Mouse (Mus musculus) kidney, embryonic 14.5 days (tissue): Measurements from ENCODE around the gene Ctnnd2. TPM values are rescaled to one million over a fixed set of nuclear protein-coding genes. Genes with fewer than 3 reads are reported as not detected.

Experiments
- ATAC-seq: fragments of 200-750 bp; cut with Nextera tagmentation; 2 replicates; pipeline ENCODE4 v1.8.0; 2017; ENCODE audit warnings: moderate number of reproducible peaks, mild to moderate bottlenecking, moderate TSS enrichment, moderate library complexity; ENCODE audit not compliant: low FRiP score, low TSS enrichment
- H3K27ac ChIP-seq: fragments of 300-500 bp; sonication (generic); 2 replicates; pipeline ENCODE4 v1.5.1; 2014; ENCODE audit warnings: low read depth, mild to moderate bottlenecking, low read length, moderate library complexity, mixed read lengths
- H3K27me3 ChIP-seq: fragments of 300-500 bp; sonication (generic); 2 replicates; pipeline ENCODE4 v1.6.1; 2014; ENCODE audit warnings: mild to moderate bottlenecking, low read length; ENCODE audit not compliant: control insufficient read depth, insufficient read depth
- H3K36me3 ChIP-seq: fragments of 300-500 bp; sonication (generic); 2 replicates; pipeline ENCODE4 v1.6.1; 2014; ENCODE audit warnings: low read length, mixed read lengths; ENCODE audit not compliant: control insufficient read depth, insufficient read depth
- H3K4me1 ChIP-seq: fragments of 300-500 bp; sonication (generic); 2 replicates; pipeline ENCODE4 v1.6.1; 2014; ENCODE audit warnings: low read length, mixed read lengths; ENCODE audit not compliant: control insufficient read depth, insufficient read depth
- H3K4me2 ChIP-seq: fragments of 300-500 bp; sonication (generic); replicated peaks from 2 replicates; pipeline ENCODE4 v1.6.1; 2014; ENCODE audit warnings: low read depth, mild to moderate bottlenecking, low read length
- H3K4me3 ChIP-seq: fragments of 300-500 bp; sonication (generic); 2 replicates; pipeline ENCODE4 v1.5.1; 2014; ENCODE audit warnings: mild to moderate bottlenecking, low read length
- H3K9ac ChIP-seq: fragments of 300-500 bp; sonication (generic); 2 replicates; pipeline ENCODE4 v1.6.1; 2014; ENCODE audit warnings: low read depth, mild to moderate bottlenecking, low read length, moderate library complexity
- H3K9me3 ChIP-seq: fragments of 300-500 bp; sonication (generic); 2 replicates; pipeline ENCODE4 v1.6.1; 2016; ENCODE audit warnings: low read length; ENCODE audit not compliant: control insufficient read depth
- WGBS: fragments of 180-500 bp; shearing (Covaris S2); extraction: QIAGEN DNeasy Blood & Tissue Kit; methylation state at CpG from one replicate; pipeline ENCODE4 v1.1.7; 2014; 5-methylcytosine and 5-hydroxymethylcytosine counted together
- polyA plus RNA-seq: library from polyadenylated mRNA; unstranded; fragments of >200 nt; fragmentation: Nextera tagmentation; extraction: Ambion mirVana; gene quantifications from 2 replicates; pipeline ENCODE4 v1.2.1, GENCODE M21; 2014

The Ctnnd2 gene
- polyA plus RNA-seq, 1 experiment from 2014 or later, result 4.6 TPM

- Histone ChIP-seq H3K9me3 (no peaks in the 10 kb centered on the region), H3K4me1 (no peaks in the 10 kb centered on the region), H3K36me3 (no peaks in the 10 kb centered on the region), H3K4me3 (no peak overlapping the region), H3K9ac (no peak overlapping the region), H3K4me2 (no peak overlapping the region), H3K27me3 (no peaks in the 10 kb centered on the region), H3K27ac (no peak overlapping the region)
- WGBS, result 84% methylated on average over 10 of the region's 10 CpGs
- ATAC-seq, result no peak
Measured at GRCm38 (mm10) chr15:30709026-30709753, 536.8 kb downstream of the Ctnnd2 start.

GRCm38 (mm10) chr15:30709754-30710105 lies 537.3 kb downstream of the Ctnnd2 start:
- Histone ChIP-seq H3K9me3 (no peaks in the 10 kb centered on the region), H3K4me2 (no peak overlapping the region), H3K36me3 (no peaks in the 10 kb centered on the region), H3K9ac (no peak overlapping the region), H3K27ac (no peak overlapping the region), H3K4me1 (no peaks in the 10 kb centered on the region), H3K4me3 (no peak overlapping the region), H3K27me3 (no peaks in the 10 kb centered on the region)
- ATAC-seq, result no peak
- 94% methylated on average over 2 of the region's 2 CpGs for WGBS

GRCm38 (mm10) chr15:30714823-30715222 lies 542.4 kb downstream of the Ctnnd2 start:
- Histone ChIP-seq H3K27ac (no peak overlapping the region), H3K4me3 (no peak overlapping the region), H3K9me3 (no peaks in the 10 kb centered on the region), H3K9ac (no peak overlapping the region), H3K36me3 (no peaks in the 10 kb centered on the region), H3K27me3 (no peaks in the 10 kb centered on the region), H3K4me1 (no peaks in the 10 kb centered on the region), H3K4me2 (no peak overlapping the region)
- no peak for ATAC-seq
- WGBS, result 82% methylated on average over 2 of the region's 2 CpGs

GRCm38 (mm10) chr15:30718811-30719210 lies 546.4 kb downstream of the Ctnnd2 start:
- Histone ChIP-seq H3K27me3 (no peaks in the 10 kb centered on the region), H3K27ac (no peak overlapping the region), H3K4me1 (no peaks in the 10 kb centered on the region), H3K36me3 (no peaks in the 10 kb centered on the region), H3K4me2 (no peak overlapping the region), H3K4me3 (no peak overlapping the region), H3K9me3 (no peaks in the 10 kb centered on the region), H3K9ac (no peak overlapping the region)
- WGBS, result 81% methylated on average over 3 of the region's 3 CpGs
- no peak for ATAC-seq

- WGBS, result 74% methylated on average over 2 of the region's 2 CpGs
Measured at GRCm38 (mm10) chr15:30719226-30719625, 546.8 kb downstream of the Ctnnd2 start.

GRCm38 (mm10) chr15:30721098-30721497 lies 548.7 kb downstream of the Ctnnd2 start:
- no peak for ATAC-seq
- no peak overlapping the region for H3K4me2 ChIP-seq
- H3K4me3 ChIP-seq, result no peak overlapping the region
- 71% methylated on average over 2 of the region's 2 CpGs for WGBS
- H3K36me3 ChIP-seq, result no peaks in the 10 kb centered on the region
- no peaks in the 10 kb centered on the region for H3K9me3 ChIP-seq
- no peak overlapping the region for H3K27ac ChIP-seq
- H3K27me3 ChIP-seq, result no peaks in the 10 kb centered on the region
- H3K9ac ChIP-seq, result no peak overlapping the region
- no peaks in the 10 kb centered on the region for H3K4me1 ChIP-seq

More at GRCm38 (mm10) chr15:30719226-30719625, 546.8 kb downstream of the Ctnnd2 start:
- Histone ChIP-seq H3K27ac (no peak overlapping the region), H3K4me3 (no peak overlapping the region), H3K4me1 (no peaks in the 10 kb centered on the region), H3K9me3 (no peaks in the 10 kb centered on the region), H3K36me3 (no peaks in the 10 kb centered on the region), H3K4me2 (no peak overlapping the region), H3K27me3 (no peaks in the 10 kb centered on the region), H3K9ac (no peak overlapping the region)
- no peak for ATAC-seq

- Histone ChIP-seq H3K9ac (no peak overlapping the region), H3K27ac (no peak overlapping the region), H3K36me3 (no peaks in the 10 kb centered on the region), H3K9me3 (no peaks in the 10 kb centered on the region), H3K27me3 (no peaks in the 10 kb centered on the region), H3K4me1 (no peaks in the 10 kb centered on the region), H3K4me3 (no peak overlapping the region), H3K4me2 (no peak overlapping the region)
- 95% methylated on average over 5 of the region's 5 CpGs for WGBS
- no peak for ATAC-seq
Measured at GRCm38 (mm10) chr15:30726066-30726465, 553.7 kb downstream of the Ctnnd2 start.

- no peaks in the 10 kb centered on the region for H3K27me3 ChIP-seq
- no peak overlapping the region for H3K9ac ChIP-seq
- 83% methylated on average over 4 of the region's 4 CpGs for WGBS
- H3K4me3 ChIP-seq, result no peak overlapping the region
- H3K9me3 ChIP-seq, result no peaks in the 10 kb centered on the region
- H3K4me1 ChIP-seq, result no peaks in the 10 kb centered on the region
- ATAC-seq, result no peak
- no peak overlapping the region for H3K27ac ChIP-seq
- no peak overlapping the region for H3K4me2 ChIP-seq
- no peaks in the 10 kb centered on the region for H3K36me3 ChIP-seq
Measured at GRCm38 (mm10) chr15:30738178-30738577, 565.8 kb downstream of the Ctnnd2 start.

GRCm38 (mm10) chr15:30740728-30741127 lies 568.3 kb downstream of the Ctnnd2 start:
- no peaks in the 10 kb centered on the region for H3K9me3 ChIP-seq
- no peak overlapping the region for H3K27ac ChIP-seq
- H3K4me3 ChIP-seq, result no peak overlapping the region
- H3K9ac ChIP-seq, result no peak overlapping the region
- 13% methylated on average over 6 of the region's 6 CpGs for WGBS
- no peaks in the 10 kb centered on the region for H3K4me1 ChIP-seq
- no peaks in the 10 kb centered on the region for H3K27me3 ChIP-seq
- peak; percentile 71 for ATAC-seq
- H3K4me2 ChIP-seq, result no peak overlapping the region
- no peaks in the 10 kb centered on the region for H3K36me3 ChIP-seq
